Mouse (Mus musculus) urinary bladder, postnatal 25 days (tissue): ENCODE data around the gene Bach2.

Source experiments
- DNase-seq: peaks from one replicate; pipeline ENCODE4 v3.0.0; 2022; ENCODE audit warnings: low spot score

Bach2 gene

GRCm38 (mm10) chr4:32486654-32487398, 248.2 kb downstream of the Bach2 start:
- DNase-seq, result no peak

GRCm38 (mm10) chr4:32489186-32489585, 250.6 kb downstream of the Bach2 start:
- no peak for DNase-seq

GRCm38 (mm10) chr4:32491176-32491575, 252.6 kb downstream of the Bach2 start:
- DNase-seq, result no peak

- DNase-seq, result no peak
Observed at GRCm38 (mm10) chr4:32492834-32493233, 254.2 kb downstream of the Bach2 start.

GRCm38 (mm10) chr4:32501780-32502179, 263.2 kb downstream of the Bach2 start:
- no peak for DNase-seq

- no peak for DNase-seq
Observed at GRCm38 (mm10) chr4:32502181-32502580, 263.6 kb downstream of the Bach2 start.

GRCm38 (mm10) chr4:32504236-32504635, 265.6 kb downstream of the Bach2 start:
- no peak for DNase-seq

GRCm38 (mm10) chr4:32506306-32506808, 267.8 kb downstream of the Bach2 start:
- DNase-seq, result no peak

- DNase-seq, result no peak
Observed at GRCm38 (mm10) chr4:32507041-32507440, 268.4 kb downstream of the Bach2 start.

GRCm38 (mm10) chr4:32508572-32508971, 270.0 kb downstream of the Bach2 start:
- no peak for DNase-seq

GRCm38 (mm10) chr4:32508996-32509395, 270.4 kb downstream of the Bach2 start:
- no peak for DNase-seq

GRCm38 (mm10) chr4:32509832-32510612, 271.4 kb downstream of the Bach2 start:
- DNase-seq, result no peak

- no peak for DNase-seq
Observed at GRCm38 (mm10) chr4:32510940-32511339, 272.3 kb downstream of the Bach2 start.

- no peak for DNase-seq
Observed at GRCm38 (mm10) chr4:32516126-32516525, 277.5 kb downstream of the Bach2 start.

- no peak for DNase-seq
Observed at GRCm38 (mm10) chr4:32518842-32519578, 280.4 kb downstream of the Bach2 start.

- DNase-seq, result no peak
Observed at GRCm38 (mm10) chr4:32520628-32521360, 282.2 kb downstream of the Bach2 start.

- no peak for DNase-seq
Observed at GRCm38 (mm10) chr4:32521361-32521740, 282.7 kb downstream of the Bach2 start.

GRCm38 (mm10) chr4:32522013-32522412, 283.4 kb downstream of the Bach2 start:
- DNase-seq, result no peak

GRCm38 (mm10) chr4:32524282-32524681, 285.7 kb downstream of the Bach2 start:
- DNase-seq, result no peak

GRCm38 (mm10) chr4:32525000-32525399, 286.4 kb downstream of the Bach2 start:
- no peak for DNase-seq

- DNase-seq, result no peak
Observed at GRCm38 (mm10) chr4:32526228-32526836, 287.7 kb downstream of the Bach2 start.
